Mouse (Mus musculus): Measurements from ENCODE around the gene Mfsd9.

- TF ChIP-seq CTCF (IDR thresholded peaks at IDR 0.05; ENCODE audit: extremely low read depth, insufficient read depth, low read length) (no peak), POLR2A (IDR thresholded peaks at IDR 0.05; ENCODE audit: extremely low read depth, insufficient read depth, low read length) (no peak)
Measured at GRCm38 (mm10) chr1:40771196-40771970, 19.1 kb downstream of the Mfsd9 start.

All from cortical plate, adult 2 months (tissue).